Mouse (Mus musculus): Measurements from ENCODE around the gene Hepacam2. TPM values are rescaled to one million over a fixed set of nuclear protein-coding genes. Genes with fewer than 3 reads are reported as not detected.
"Not testable (repeated sequence)": the region's sequence is repeated elsewhere in the genome, so short reads cannot be mapped to it uniquely, and the experiment has no call there.

The Hepacam2 gene
- not detected for total RNA-seq (2021)
- long read RNA-seq, experiment 1: 0 reads
- long read RNA-seq, experiment 2, partial matches to known transcripts: 1 of 1 reads
- long read RNA-seq, experiment 2, other reads (novel, unspliced or antisense): 0 of 1 reads

- intact Hi-C loops (cut with DNase I): no loop called here
Measured at GRCm38 (mm10) chr6:3498162-3498848, at the start of gene Hepacam2, which contains the start of gene Vps50. Hepacam2 (minus strand) TSS chr6:3498298. Vps50 (plus strand) TSS chr6:3498382.

GRCm38 (mm10) chr6:3544970-3545369 is 46.9 kb upstream of the Hepacam2 start:
- no peak for DNase-seq
- intact Hi-C loops (cut with DNase I): no loop called here

More at GRCm38 (mm10) chr6:3498162-3498848, at the start of gene Hepacam2, which contains the start of gene Vps50:
- peak; percentile 58 to 83 for DNase-seq

- intact Hi-C loops (cut with DNase I): no loop called here
- DNase-seq: no peak
Measured at GRCm38 (mm10) chr6:3543862-3544261, 45.8 kb upstream of the Hepacam2 start.

GRCm38 (mm10) chr6:3539470-3539869 is 41.4 kb upstream of the Hepacam2 start:
- intact Hi-C loops (cut with DNase I): no loop called here
- no peak for DNase-seq

- intact Hi-C loops (cut with DNase I): no loop called here
Measured at GRCm38 (mm10) chr6:3536048-3536447, 38.0 kb upstream of the Hepacam2 start.

GRCm38 (mm10) chr6:3531445-3531844 is 33.3 kb upstream of the Hepacam2 start:
- no peak for DNase-seq
- intact Hi-C loops (cut with DNase I): no loop called here

More at GRCm38 (mm10) chr6:3536048-3536447, 38.0 kb upstream of the Hepacam2 start:
- no peak for DNase-seq

GRCm38 (mm10) chr6:3528198-3528597 is 30.1 kb upstream of the Hepacam2 start:
- intact Hi-C loops (cut with DNase I): no loop called here

GRCm38 (mm10) chr6:3512611-3513010 is 14.5 kb upstream of the Hepacam2 start:
- DNase-seq: no peak
- intact Hi-C loops (cut with DNase I): loop anchor here (10.0 kb wide), 1 partner anchor 232 kb away; no protein-coding TSS in a partner anchor

More at GRCm38 (mm10) chr6:3528198-3528597, 30.1 kb upstream of the Hepacam2 start:
- DNase-seq: no peak

GRCm38 (mm10) chr6:3511612-3512011 is 13.5 kb upstream of the Hepacam2 start:
- intact Hi-C loops (cut with DNase I): loop anchor here (10.0 kb wide), 1 partner anchor 233 kb away; no protein-coding TSS in a partner anchor

GRCm38 (mm10) chr6:3511116-3511515 is 13.0 kb upstream of the Hepacam2 start:
- intact Hi-C loops (cut with DNase I): loop anchor here (10.0 kb wide), 1 partner anchor 234 kb away; no protein-coding TSS in a partner anchor
- DNase-seq: no peak

More at GRCm38 (mm10) chr6:3511612-3512011, 13.5 kb upstream of the Hepacam2 start:
- DNase-seq: no peak

- intact Hi-C loops (cut with DNase I): loop anchor here (10.0 kb wide), 1 partner anchor 235 kb away; no protein-coding TSS in a partner anchor
- no peak for DNase-seq
Measured at GRCm38 (mm10) chr6:3509782-3510181, 11.7 kb upstream of the Hepacam2 start.

- DNase-seq; intact Hi-C loops (cut with DNase I): not testable (repeated sequence)
Measured at GRCm38 (mm10) chr6:3508151-3508550, 10.1 kb upstream of the Hepacam2 start.

- DNase-seq: no peak
- intact Hi-C loops (cut with DNase I): no loop called here
Measured at GRCm38 (mm10) chr6:3507078-3507477, 9.0 kb upstream of the Hepacam2 start.

GRCm38 (mm10) chr6:3505289-3505688 is 7.2 kb upstream of the Hepacam2 start:
- no peak for DNase-seq
- intact Hi-C loops (cut with DNase I): no loop called here

- intact Hi-C loops (cut with DNase I): no loop called here
- no peak for DNase-seq
Measured at GRCm38 (mm10) chr6:3500286-3500685, 2.2 kb upstream of the Hepacam2 start.

- no peak for DNase-seq
- intact Hi-C loops (cut with DNase I): no loop called here
Measured at GRCm38 (mm10) chr6:3496210-3496609, 1.9 kb downstream of the Hepacam2 start.

- no peak for DNase-seq
- intact Hi-C loops (cut with DNase I): no loop called here
Measured at GRCm38 (mm10) chr6:3494285-3494684, 3.8 kb downstream of the Hepacam2 start.

- no peak for DNase-seq
- intact Hi-C loops (cut with DNase I): no loop called here
Measured at GRCm38 (mm10) chr6:3487355-3487754, 10.7 kb downstream of the Hepacam2 start.

- intact Hi-C loops (cut with DNase I): no loop called here
- DNase-seq: no peak
Measured at GRCm38 (mm10) chr6:3485133-3485532, 13.0 kb downstream of the Hepacam2 start.

- DNase-seq: no peak
- intact Hi-C loops (cut with DNase I): no loop called here
Measured at GRCm38 (mm10) chr6:3481705-3482104, 16.4 kb downstream of the Hepacam2 start.

- intact Hi-C loops (cut with DNase I): no loop called here
- DNase-seq: no peak
Measured at GRCm38 (mm10) chr6:3479853-3480252, 18.2 kb downstream of the Hepacam2 start.

GRCm38 (mm10) chr6:3476299-3476698 is 21.8 kb downstream of the Hepacam2 start:
- no peak for DNase-seq
- intact Hi-C loops (cut with DNase I): no loop called here

All from gastrocnemius, postnatal 36 days (tissue).